Mouse (Mus musculus) thymus, adult 18-20 months (tissue): Measurements from ENCODE around the gene Nlrp3.
A peak's percentile ranks its signal among the peaks of the same experiment; 100 is the strongest.
"Not testable (repeated sequence)": the region's sequence is repeated elsewhere in the genome, so short reads cannot be mapped to it uniquely, and the experiment has no call there.

Experiments
- DNase-seq, 2 experiments: peaks; one replicate each; pipeline ENCODE4 v3.0.0; 2022; ENCODE audit warnings: mixed read lengths in 2 of 2

Nlrp3 gene

DNA sequence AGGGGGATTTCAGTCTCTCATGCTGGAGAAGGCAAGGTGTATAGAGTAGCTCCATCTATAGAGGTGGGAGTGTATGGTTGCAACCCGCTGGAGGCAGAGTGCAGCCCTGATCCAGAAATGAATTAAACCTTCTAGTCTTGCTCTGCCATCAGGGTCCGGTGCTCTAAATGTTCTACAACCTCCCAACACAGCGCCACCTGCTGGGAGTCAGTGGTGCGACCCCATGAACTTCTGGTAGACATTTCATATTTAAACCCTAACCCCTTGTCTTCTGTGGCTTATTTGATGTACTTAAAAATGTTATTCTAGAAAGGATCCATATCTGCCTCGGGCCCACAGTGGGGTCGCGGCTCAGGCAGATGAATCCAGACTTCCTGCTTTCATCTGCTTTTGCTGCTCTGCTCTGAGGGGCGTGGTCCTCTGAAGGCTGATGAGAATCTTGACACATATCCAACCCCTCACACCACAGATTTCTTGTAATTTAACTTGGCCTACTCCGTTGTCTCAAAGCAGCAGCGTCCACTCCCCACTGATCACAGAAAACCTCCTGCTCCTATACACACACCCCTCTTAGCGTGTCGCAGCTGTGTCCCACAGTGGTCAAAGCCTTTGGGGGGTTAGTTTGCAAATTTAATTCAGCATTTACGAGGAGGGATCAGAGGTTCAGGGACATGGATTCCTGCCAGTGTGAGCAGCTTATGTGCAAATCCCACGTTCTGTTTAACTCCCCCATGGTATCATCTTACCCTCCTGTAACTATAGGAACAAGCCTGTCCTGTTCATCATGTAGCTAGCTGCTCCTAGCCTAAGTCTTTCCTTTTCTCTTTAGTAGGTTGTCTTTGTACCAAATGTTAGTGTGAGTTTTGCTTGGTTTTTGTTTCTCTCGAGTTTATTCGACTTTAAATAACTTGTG, 3.9 kb upstream of the Nlrp3 start:
- DNase-seq, result peak in 1 of 2 experiments; percentile 13

- DNase-seq, result peak in 1 of 2 experiments; percentile 9
Observed at GRCm38 (mm10) chr11:59538387-59538786, 3.0 kb upstream of the Nlrp3 start.

- no peak for DNase-seq
Observed at GRCm38 (mm10) chr11:59540123-59540522, 1.2 kb upstream of the Nlrp3 start.

- no peak for DNase-seq
Observed at GRCm38 (mm10) chr11:59542442-59542841, 1.1 kb downstream of the Nlrp3 start.

GRCm38 (mm10) chr11:59543376-59543775, 2.0 kb downstream of the Nlrp3 start:
- no peak for DNase-seq

DNA sequence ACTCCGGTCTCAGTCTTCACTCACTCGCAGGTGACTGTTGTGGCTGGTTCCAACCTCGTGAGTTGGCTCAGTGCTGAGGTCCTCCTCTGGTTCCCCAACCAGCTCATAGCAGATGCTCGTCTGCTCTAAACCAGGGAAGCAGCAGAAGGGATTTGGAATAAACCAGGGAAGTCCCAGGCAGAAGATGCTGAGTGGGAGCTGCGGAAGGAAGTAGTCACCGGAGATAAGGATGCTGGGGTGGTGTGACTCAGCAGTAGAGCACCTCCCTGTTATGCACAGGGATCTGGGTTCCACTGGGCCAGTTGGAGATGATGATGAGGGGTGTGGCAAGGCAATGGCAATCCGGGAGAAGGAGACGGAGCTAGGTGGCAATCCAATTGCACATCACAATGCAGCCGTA, 2.6 kb downstream of the Nlrp3 start:
- no peak for DNase-seq

DNA sequence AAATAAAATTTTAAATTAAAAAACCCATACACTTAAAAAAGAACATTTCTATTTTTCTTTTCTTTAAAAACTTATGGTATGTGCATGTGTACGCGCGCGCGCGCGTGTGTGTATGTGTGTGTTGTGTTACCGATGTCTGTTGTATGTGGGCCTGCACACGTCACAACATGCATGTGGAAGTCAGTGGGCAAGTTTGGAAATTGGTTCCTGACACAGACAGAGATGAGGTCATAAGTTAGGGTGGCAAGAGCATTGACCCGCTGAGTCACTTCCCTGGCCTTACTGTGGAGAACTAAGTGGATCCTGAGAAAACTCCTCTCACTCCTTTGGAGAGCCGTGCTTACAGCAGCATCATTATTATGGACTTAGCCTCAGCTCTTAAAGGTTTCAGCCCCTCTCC, 12.8 kb downstream of the Nlrp3 start:
- no peak for DNase-seq

DNA sequence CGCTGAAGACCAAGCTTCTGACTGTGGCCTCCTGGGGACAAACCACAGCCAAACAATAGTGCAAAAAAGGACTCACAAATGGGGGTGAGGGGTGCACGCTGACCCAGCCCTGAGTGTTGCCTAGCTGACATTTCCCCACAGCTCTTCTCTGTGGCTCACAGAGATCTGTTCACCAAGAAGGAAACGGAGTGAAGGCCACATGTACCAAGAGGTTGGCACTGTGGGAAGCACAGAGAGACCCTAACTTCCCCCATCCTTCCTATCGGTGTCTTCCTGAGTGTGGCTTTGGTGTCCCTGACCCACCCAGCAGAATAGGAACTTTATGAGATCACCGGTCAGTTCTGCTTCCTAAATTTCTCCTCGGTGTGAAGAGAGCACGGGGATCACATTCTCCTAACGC, 13.2 kb downstream of the Nlrp3 start:
- DNase-seq, result no peak

DNA sequence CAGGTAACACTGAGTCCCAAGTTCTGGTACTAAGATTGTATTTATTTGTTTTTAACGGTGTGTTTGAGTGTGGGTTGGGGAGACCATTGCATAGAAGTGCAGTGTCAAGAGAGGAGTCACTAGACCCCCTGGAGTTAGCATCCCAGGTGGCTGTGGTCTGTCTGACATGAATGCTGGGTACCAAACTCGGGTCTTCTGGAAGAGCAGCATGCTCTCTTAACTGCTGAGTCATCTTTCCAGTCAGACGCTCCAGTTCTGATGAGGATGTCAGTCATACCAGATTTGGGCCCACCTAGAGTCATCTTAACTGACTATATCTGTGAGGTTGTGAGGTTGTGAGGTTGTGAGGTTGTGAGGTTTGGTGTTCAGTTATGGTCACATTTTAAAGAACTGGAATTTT, 19.5 kb downstream of the Nlrp3 start:
- no peak for DNase-seq

DNA sequence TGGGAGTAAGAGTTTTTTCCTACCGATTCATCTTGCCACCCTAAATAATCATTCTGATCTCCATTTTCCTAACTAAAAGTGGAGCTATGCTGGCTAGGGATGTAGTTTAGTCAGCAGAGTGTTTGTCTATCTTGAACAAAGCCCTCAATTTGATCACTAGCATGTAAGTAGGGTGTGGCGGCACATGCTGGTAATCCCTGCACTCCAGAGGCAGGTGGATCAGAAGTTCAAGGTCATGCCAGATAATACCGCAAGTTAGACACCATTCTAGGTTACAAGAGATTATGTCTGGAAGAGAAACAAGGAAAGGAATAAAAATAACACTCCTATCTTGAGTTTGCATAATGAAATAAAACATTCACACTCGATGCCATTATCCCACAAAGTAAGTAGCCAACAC, 21.0 kb downstream of the Nlrp3 start:
- DNase-seq, result no peak

DNA sequence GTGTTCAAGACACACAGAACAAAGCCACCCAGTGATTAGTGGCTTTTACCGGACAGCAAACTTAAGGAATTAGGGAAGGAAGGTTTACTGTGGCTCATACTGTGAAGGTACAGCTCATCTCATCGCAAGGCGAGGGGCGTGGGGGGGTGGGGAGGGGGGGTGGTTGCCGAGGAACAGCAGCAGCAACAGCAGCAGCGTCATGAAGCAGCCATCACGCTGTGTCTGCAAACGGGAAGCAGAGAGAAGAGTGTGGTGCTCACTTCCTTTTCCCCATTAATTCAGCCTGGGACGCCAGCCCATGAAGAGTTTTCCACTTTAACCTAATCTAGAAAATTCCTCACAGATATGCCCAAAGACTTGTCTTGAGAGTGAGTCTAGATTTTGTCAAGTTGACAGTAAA, 21.5 kb downstream of the Nlrp3 start:
- no peak for DNase-seq

GRCm38 (mm10) chr11:59569306-59569705, 27.9 kb downstream of the Nlrp3 start:
- DNase-seq, result no peak

GRCm38 (mm10) chr11:59575726-59576125, 34.4 kb downstream of the Nlrp3 start:
- DNase-seq, result no peak

- DNase-seq, result not testable (repeated sequence)
Observed at GRCm38 (mm10) chr11:59576135-59576534, 34.8 kb downstream of the Nlrp3 start, which contains the start of gene Olfr222. Gene Olfr222 (minus strand): TSS chr11:59576235.

DNA sequence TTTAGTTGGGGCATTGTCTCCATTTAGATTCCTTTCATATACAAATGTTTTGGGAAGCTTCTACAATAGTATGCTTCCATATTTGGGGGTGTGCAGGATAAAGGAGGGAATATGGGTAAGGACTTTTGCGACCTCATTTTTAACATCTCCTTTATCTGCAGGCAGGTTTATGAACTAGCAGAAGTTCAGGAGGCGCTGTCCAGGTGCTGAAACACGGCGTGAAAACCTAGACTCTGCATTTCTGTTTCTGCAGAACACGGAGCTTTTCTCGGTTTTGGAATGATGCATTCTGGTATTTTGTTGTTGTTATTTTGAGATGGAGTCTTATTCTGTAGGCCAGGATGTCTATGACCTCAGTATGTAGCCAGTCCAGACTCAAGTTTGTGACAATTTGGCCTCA, 43.2 kb downstream of the Nlrp3 start:
- DNase-seq, result no peak

- no peak for DNase-seq
Observed at GRCm38 (mm10) chr11:59589496-59589895, 48.1 kb downstream of the Nlrp3 start.

DNA sequence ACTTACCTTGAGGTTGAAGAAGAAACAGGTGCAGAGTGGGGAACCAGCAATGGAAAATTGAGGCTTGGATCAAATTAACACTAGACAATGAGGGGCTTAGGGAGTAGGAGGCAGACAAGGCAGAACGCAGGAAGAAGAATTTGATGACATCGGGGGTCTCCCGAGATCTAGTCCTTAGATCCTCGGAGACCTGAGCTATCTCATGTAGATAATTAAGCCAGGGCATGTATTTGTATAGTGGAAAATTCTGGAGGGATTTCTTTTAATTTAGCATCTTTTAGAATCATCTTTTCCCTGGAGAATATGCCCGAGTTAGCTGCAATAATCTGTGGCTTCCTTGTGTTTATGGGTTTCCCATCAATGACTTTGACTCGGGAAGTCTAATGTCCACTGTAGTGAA, 51.8 kb downstream of the Nlrp3 start, which contains the start of gene Olfr223:
TSS of gene Olfr223 (minus strand) at position 101 of the 400 bp plus-strand sequence.
- no peak for DNase-seq

DNA sequence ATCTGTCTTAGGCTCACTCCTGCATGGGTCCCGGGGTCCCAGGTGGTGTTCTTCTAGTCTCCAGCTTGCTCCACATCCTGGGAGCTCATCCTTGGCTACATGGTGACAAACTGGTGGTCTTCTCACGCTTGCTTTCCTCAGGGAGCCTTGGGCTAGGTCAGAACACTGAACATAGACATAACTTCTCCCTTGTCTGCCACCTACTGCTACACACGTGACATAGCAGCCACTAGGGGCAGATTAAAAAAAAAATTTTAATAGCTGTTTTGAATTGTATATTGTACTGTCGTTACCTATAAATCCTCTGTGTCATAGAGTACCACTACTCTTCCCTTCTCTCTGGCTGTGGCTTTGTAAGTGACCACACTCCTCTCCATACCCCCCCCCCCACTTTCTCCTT, 54.7 kb downstream of the Nlrp3 start:
- DNase-seq, result no peak

- no peak for DNase-seq
Observed at GRCm38 (mm10) chr11:59596950-59597349, 55.6 kb downstream of the Nlrp3 start.

DNA sequence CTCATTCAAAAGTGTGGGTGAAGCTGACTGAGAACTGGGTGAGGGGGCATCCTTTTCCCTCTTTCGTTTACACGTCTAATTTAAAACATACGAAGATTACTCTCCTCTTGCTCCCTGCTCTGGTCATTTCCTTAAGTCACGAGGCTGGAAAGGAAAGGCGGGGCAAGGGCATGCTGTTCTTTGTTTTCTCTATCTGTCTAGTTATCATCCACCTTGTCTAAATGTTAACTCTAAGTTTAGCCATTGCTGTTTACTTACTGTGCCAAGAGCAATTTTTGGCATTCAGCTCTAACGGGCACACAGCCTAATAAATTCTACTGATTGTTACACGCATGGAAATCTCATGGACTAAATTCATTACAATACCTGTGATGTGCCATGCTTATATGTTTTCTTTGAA, 57.8 kb downstream of the Nlrp3 start:
- DNase-seq, result no peak

DNA sequence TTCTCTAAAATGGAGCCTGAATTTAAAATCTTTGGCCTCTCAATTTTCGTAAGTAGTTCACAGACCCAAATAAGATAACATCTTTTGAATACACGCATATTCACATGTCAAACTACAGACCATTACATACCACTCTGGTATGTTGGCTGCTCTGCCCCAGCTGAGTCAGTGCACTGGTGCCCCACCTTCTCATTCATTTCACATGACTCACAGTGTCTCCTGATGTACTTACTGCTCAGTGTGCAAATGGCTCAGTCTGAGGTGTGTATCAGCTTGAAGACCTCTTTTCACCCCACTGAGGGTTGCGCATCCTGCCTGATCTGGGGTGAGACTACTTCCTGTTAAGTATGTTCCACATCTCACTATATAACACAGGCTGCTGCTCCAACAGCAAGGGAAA, 59.5 kb downstream of the Nlrp3 start:
- DNase-seq, result no peak

- DNase-seq, result no peak
Observed at GRCm38 (mm10) chr11:59602287-59602686, 60.9 kb downstream of the Nlrp3 start.

- no peak for DNase-seq
Observed at GRCm38 (mm10) chr11:59611646-59612045, 70.3 kb downstream of the Nlrp3 start.

GRCm38 (mm10) chr11:59614120-59614519, 72.8 kb downstream of the Nlrp3 start:
- DNase-seq, result no peak
